Mouse (Mus musculus) right cerebral cortex, postnatal 14 days (tissue): ENCODE measurements around the gene Ndufb8.
A peak's percentile ranks its signal among the peaks of the same experiment; 100 is the strongest.

Source experiments
- DNase-seq: peaks from one replicate; pipeline ENCODE4 v3.0.0; 2022

Ndufb8 gene

GRCm38 (mm10) chr19:44554861-44555590, at the start of gene Ndufb8:
Gene Ndufb8 (minus strand): TSS chr19:44555440.
- peak; percentile 96 for DNase-seq

- no peak for DNase-seq
These were observed 38.9 kb upstream of the Ndufb8 start for GRCm38 (mm10) chr19:44594180-44594579.

GRCm38 (mm10) chr19:44591638-44592037, 36.4 kb upstream of the Ndufb8 start:
- DNase-seq, result no peak

GRCm38 (mm10) chr19:44590992-44591391, 35.8 kb upstream of the Ndufb8 start:
- DNase-seq, result no peak

- DNase-seq, result no peak
These were observed 34.5 kb upstream of the Ndufb8 start for GRCm38 (mm10) chr19:44589591-44590223.

- DNase-seq, result no peak
These were observed 32.8 kb upstream of the Ndufb8 start for GRCm38 (mm10) chr19:44588036-44588435.

GRCm38 (mm10) chr19:44582638-44583309, 27.5 kb upstream of the Ndufb8 start:
- peak; percentile 95 for DNase-seq

- no peak for DNase-seq
These were observed 26.9 kb upstream of the Ndufb8 start for GRCm38 (mm10) chr19:44582103-44582502.

GRCm38 (mm10) chr19:44578038-44578437, 22.8 kb upstream of the Ndufb8 start:
- no peak for DNase-seq

GRCm38 (mm10) chr19:44576275-44576674, 21.0 kb upstream of the Ndufb8 start:
- DNase-seq, result no peak

- no peak for DNase-seq
These were observed 12.5 kb upstream of the Ndufb8 start for GRCm38 (mm10) chr19:44567763-44568162.

GRCm38 (mm10) chr19:44564006-44564405, 8.8 kb upstream of the Ndufb8 start:
- no peak for DNase-seq

- peak; percentile 90 for DNase-seq
These were observed 7.5 kb upstream of the Ndufb8 start, which contains the start of gene Hif1an for GRCm38 (mm10) chr19:44562652-44563206. Gene Hif1an (plus strand): TSS chr19:44562850.

GRCm38 (mm10) chr19:44554490-44554860, 765 bp downstream of the Ndufb8 start:
- DNase-seq, result no peak

- no peak for DNase-seq
These were observed 2.0 kb downstream of the Ndufb8 start for GRCm38 (mm10) chr19:44553286-44553685.

- no peak for DNase-seq
These were observed 2.5 kb downstream of the Ndufb8 start, which contains the start of gene Gm20538 for GRCm38 (mm10) chr19:44552731-44553130. Gene Gm20538 (minus strand): TSS chr19:44552831.

GRCm38 (mm10) chr19:44545321-44546041, 9.8 kb downstream of the Ndufb8 start, which contains the start of gene Sec31b:
Gene Sec31b (minus strand): TSS chr19:44545864.
- DNase-seq, result peak; percentile 16

- peak; percentile 79 for DNase-seq
These were observed 10.5 kb downstream of the Ndufb8 start for GRCm38 (mm10) chr19:44544775-44545174.

GRCm38 (mm10) chr19:44544372-44544771, 10.9 kb downstream of the Ndufb8 start:
- DNase-seq, result no peak

- no peak for DNase-seq
These were observed 12.5 kb downstream of the Ndufb8 start for GRCm38 (mm10) chr19:44542694-44543178.

GRCm38 (mm10) chr19:44537416-44537815, 17.8 kb downstream of the Ndufb8 start:
- no peak for DNase-seq

GRCm38 (mm10) chr19:44535376-44535775, 19.9 kb downstream of the Ndufb8 start:
- DNase-seq, result no peak
